Mouse (Mus musculus): ENCODE data around the gene Nf2. TPM values are rescaled to one million over a fixed set of nuclear protein-coding genes. Genes with fewer than 3 reads are reported as not detected.

The Nf2 gene
- polyA plus RNA-seq, 1 experiment from 2014 or later: 41.6 TPM

GRCm38 (mm10) chr11:4780927-4781326, 68.4 kb downstream of the Nf2 start:
- Histone ChIP-seq H3K27me3 (ENCODE audit: control insufficient read depth, insufficient read depth, low read depth, low read length) (no peaks in the 10 kb centered on the region), H3K4me3 (ENCODE audit: low read length) (no peak overlapping the region), H3K9me3 (ENCODE audit: control insufficient read depth, low read length) (no peaks in the 10 kb centered on the region), H3K9ac (ENCODE audit: low read length) (no peak overlapping the region), H3K4me1 (replicated peaks; ENCODE audit: control insufficient read depth, insufficient read depth, low read length) (no peaks in the 10 kb centered on the region), H3K4me2 (ENCODE audit: low read depth, low read length) (no peak overlapping the region), H3K36me3 (ENCODE audit: control insufficient read depth, insufficient read depth, low read length) (peaks cover 11% of the 10 kb centered on the region), H3K27ac (ENCODE audit: low read length) (no peak overlapping the region)
- 76% methylated on average over 3 of the region's 3 CpGs for WGBS
- ATAC-seq (ENCODE audit: low read depth): no peak

- WGBS: 34% methylated on average over 3 of the region's 3 CpGs
- Histone ChIP-seq H3K27ac (ENCODE audit: low read length) (no peak overlapping the region), H3K36me3 (ENCODE audit: control insufficient read depth, insufficient read depth, low read length) (peaks cover 8% of the 10 kb centered on the region), H3K4me1 (replicated peaks; ENCODE audit: control insufficient read depth, insufficient read depth, low read length) (no peaks in the 10 kb centered on the region), H3K27me3 (ENCODE audit: control insufficient read depth, insufficient read depth, low read depth, low read length) (no peaks in the 10 kb centered on the region), H3K4me3 (ENCODE audit: low read length) (no peak overlapping the region), H3K4me2 (ENCODE audit: low read depth, low read length) (no peak overlapping the region), H3K9ac (ENCODE audit: low read length) (no peak overlapping the region), H3K9me3 (ENCODE audit: control insufficient read depth, low read length) (no peaks in the 10 kb centered on the region)
- no peak for ATAC-seq (ENCODE audit: low read depth)
These were observed 76.4 kb downstream of the Nf2 start for GRCm38 (mm10) chr11:4772925-4773324.

- 76% methylated on average over 7 of the region's 7 CpGs for WGBS
- Histone ChIP-seq H3K4me3 (ENCODE audit: low read length) (no peak overlapping the region), H3K9ac (ENCODE audit: low read length) (no peak overlapping the region), H3K36me3 (ENCODE audit: control insufficient read depth, insufficient read depth, low read length) (peaks cover 3% of the 10 kb centered on the region; the same call in 1 of the 2 replicates), H3K9me3 (ENCODE audit: control insufficient read depth, low read length) (no peaks in the 10 kb centered on the region), H3K4me1 (replicated peaks; ENCODE audit: control insufficient read depth, insufficient read depth, low read length) (no peaks in the 10 kb centered on the region), H3K4me2 (ENCODE audit: low read depth, low read length) (no peak overlapping the region), H3K27me3 (ENCODE audit: control insufficient read depth, insufficient read depth, low read depth, low read length) (no peaks in the 10 kb centered on the region), H3K27ac (ENCODE audit: low read length) (no peak overlapping the region)
- ATAC-seq (ENCODE audit: low read depth): no peak
These were observed 77.6 kb downstream of the Nf2 start for GRCm38 (mm10) chr11:4771756-4772155.

GRCm38 (mm10) chr11:4769881-4770280, 79.5 kb downstream of the Nf2 start:
- H3K4me1 ChIP-seq (replicated peaks; ENCODE audit: control insufficient read depth, insufficient read depth, low read length): no peaks in the 10 kb centered on the region
- H3K4me2 ChIP-seq (ENCODE audit: low read depth, low read length): no peak overlapping the region
- H3K9me3 ChIP-seq (ENCODE audit: control insufficient read depth, low read length): no peaks in the 10 kb centered on the region
- no peak for ATAC-seq (ENCODE audit: low read depth)
- H3K36me3 ChIP-seq (ENCODE audit: control insufficient read depth, insufficient read depth, low read length): no peaks in the 10 kb centered on the region
- no peak overlapping the region for H3K9ac ChIP-seq (ENCODE audit: low read length)
- no peak overlapping the region for H3K27ac ChIP-seq (ENCODE audit: low read length)
- H3K27me3 ChIP-seq (ENCODE audit: control insufficient read depth, insufficient read depth, low read depth, low read length): no peaks in the 10 kb centered on the region
- H3K4me3 ChIP-seq (ENCODE audit: low read length): no peak overlapping the region
- 91% methylated on average over 6 of the region's 6 CpGs for WGBS

- no peak overlapping the region for H3K27ac ChIP-seq (ENCODE audit: low read length)
- 67% methylated on average over 7 of the region's 7 CpGs for WGBS
- no peak for ATAC-seq (ENCODE audit: low read depth)
- no peak overlapping the region for H3K4me2 ChIP-seq (ENCODE audit: low read depth, low read length)
- H3K9ac ChIP-seq (ENCODE audit: low read length): no peak overlapping the region
- H3K9me3 ChIP-seq (ENCODE audit: control insufficient read depth, low read length): no peaks in the 10 kb centered on the region
- no peaks in the 10 kb centered on the region for H3K4me1 ChIP-seq (replicated peaks; ENCODE audit: control insufficient read depth, insufficient read depth, low read length)
- no peak overlapping the region for H3K4me3 ChIP-seq (ENCODE audit: low read length)
- H3K27me3 ChIP-seq (ENCODE audit: control insufficient read depth, insufficient read depth, low read depth, low read length): no peaks in the 10 kb centered on the region
- H3K36me3 ChIP-seq (ENCODE audit: control insufficient read depth, insufficient read depth, low read length): no peaks in the 10 kb centered on the region
These were observed 80.0 kb downstream of the Nf2 start for GRCm38 (mm10) chr11:4769293-4769692.

GRCm38 (mm10) chr11:4768399-4768798, 80.9 kb downstream of the Nf2 start:
- H3K36me3 ChIP-seq (ENCODE audit: control insufficient read depth, insufficient read depth, low read length): no peaks in the 10 kb centered on the region
- H3K27ac ChIP-seq (ENCODE audit: low read length): no peak overlapping the region
- H3K27me3 ChIP-seq (ENCODE audit: control insufficient read depth, insufficient read depth, low read depth, low read length): no peaks in the 10 kb centered on the region
- H3K4me3 ChIP-seq (ENCODE audit: low read length): no peak overlapping the region
- H3K9ac ChIP-seq (ENCODE audit: low read length): no peak overlapping the region
- H3K4me2 ChIP-seq (ENCODE audit: low read depth, low read length): no peak overlapping the region
- no peak for ATAC-seq (ENCODE audit: low read depth)
- 79% methylated on average over 4 of the region's 4 CpGs for WGBS
- no peaks in the 10 kb centered on the region for H3K9me3 ChIP-seq (ENCODE audit: control insufficient read depth, low read length)
- no peaks in the 10 kb centered on the region for H3K4me1 ChIP-seq (replicated peaks; ENCODE audit: control insufficient read depth, insufficient read depth, low read length)

GRCm38 (mm10) chr11:4764476-4764875, 84.9 kb downstream of the Nf2 start:
- no peak overlapping the region for H3K27ac ChIP-seq (ENCODE audit: low read length)
- no peaks in the 10 kb centered on the region for H3K36me3 ChIP-seq (ENCODE audit: control insufficient read depth, insufficient read depth, low read length)
- H3K4me2 ChIP-seq (ENCODE audit: low read depth, low read length): no peak overlapping the region
- no peak overlapping the region for H3K9ac ChIP-seq (ENCODE audit: low read length)
- H3K9me3 ChIP-seq (ENCODE audit: control insufficient read depth, low read length): no peaks in the 10 kb centered on the region
- 47% methylated on average over 5 of the region's 5 CpGs for WGBS
- H3K4me3 ChIP-seq (ENCODE audit: low read length): no peak overlapping the region
- no peaks in the 10 kb centered on the region; the same call in 1 of the 2 replicates for H3K27me3 ChIP-seq (ENCODE audit: control insufficient read depth, insufficient read depth, low read depth, low read length)
- ATAC-seq (ENCODE audit: low read depth): no peak
- H3K4me1 ChIP-seq (replicated peaks; ENCODE audit: control insufficient read depth, insufficient read depth, low read length): peaks cover 10% of the 10 kb centered on the region

GRCm38 (mm10) chr11:4763631-4764030, 85.7 kb downstream of the Nf2 start:
- no peaks in the 10 kb centered on the region; the same call in 1 of the 2 replicates for H3K27me3 ChIP-seq (ENCODE audit: control insufficient read depth, insufficient read depth, low read depth, low read length)
- H3K27ac ChIP-seq (ENCODE audit: low read length): no peak overlapping the region
- H3K4me2 ChIP-seq (ENCODE audit: low read depth, low read length): no peak overlapping the region
- no peak overlapping the region for H3K9ac ChIP-seq (ENCODE audit: low read length)
- no peak for ATAC-seq (ENCODE audit: low read depth)
- H3K4me3 ChIP-seq (ENCODE audit: low read length): no peak overlapping the region
- no peaks in the 10 kb centered on the region for H3K36me3 ChIP-seq (ENCODE audit: control insufficient read depth, insufficient read depth, low read length)
- WGBS: 13% methylated on average over 5 of the region's 5 CpGs
- peaks cover 10% of the 10 kb centered on the region for H3K4me1 ChIP-seq (replicated peaks; ENCODE audit: control insufficient read depth, insufficient read depth, low read length)
- no peaks in the 10 kb centered on the region for H3K9me3 ChIP-seq (ENCODE audit: control insufficient read depth, low read length)

- H3K27ac ChIP-seq (ENCODE audit: low read length): no peak overlapping the region
- H3K9me3 ChIP-seq (ENCODE audit: control insufficient read depth, low read length): no peaks in the 10 kb centered on the region
- no peaks in the 10 kb centered on the region; the same call in 1 of the 2 replicates for H3K27me3 ChIP-seq (ENCODE audit: control insufficient read depth, insufficient read depth, low read depth, low read length)
- H3K36me3 ChIP-seq (ENCODE audit: control insufficient read depth, insufficient read depth, low read length): no peaks in the 10 kb centered on the region
- H3K4me1 ChIP-seq (replicated peaks; ENCODE audit: control insufficient read depth, insufficient read depth, low read length): peaks cover 10% of the 10 kb centered on the region
- no peak overlapping the region for H3K4me3 ChIP-seq (ENCODE audit: low read length)
- H3K9ac ChIP-seq (ENCODE audit: low read length): no peak overlapping the region
- ATAC-seq (ENCODE audit: low read depth): no peak
- WGBS: 17% methylated on average over 2 of the region's 2 CpGs
- no peak overlapping the region for H3K4me2 ChIP-seq (ENCODE audit: low read depth, low read length)
These were observed 86.8 kb downstream of the Nf2 start for GRCm38 (mm10) chr11:4762511-4762910.

- peaks cover 10% of the 10 kb centered on the region for H3K4me1 ChIP-seq (replicated peaks; ENCODE audit: control insufficient read depth, insufficient read depth, low read length)
- H3K9me3 ChIP-seq (ENCODE audit: control insufficient read depth, low read length): no peaks in the 10 kb centered on the region
- no peak overlapping the region for H3K27ac ChIP-seq (ENCODE audit: low read length)
- no peak for ATAC-seq (ENCODE audit: low read depth)
- no peaks in the 10 kb centered on the region; the same call in 1 of the 2 replicates for H3K27me3 ChIP-seq (ENCODE audit: control insufficient read depth, insufficient read depth, low read depth, low read length)
- H3K4me2 ChIP-seq (ENCODE audit: low read depth, low read length): no peak overlapping the region
- no peak overlapping the region for H3K4me3 ChIP-seq (ENCODE audit: low read length)
- no peaks in the 10 kb centered on the region for H3K36me3 ChIP-seq (ENCODE audit: control insufficient read depth, insufficient read depth, low read length)
- 29% methylated on average over 6 of the region's 6 CpGs for WGBS
- H3K9ac ChIP-seq (ENCODE audit: low read length): no peak overlapping the region
These were observed 87.3 kb downstream of the Nf2 start for GRCm38 (mm10) chr11:4761991-4762390.

Data from lung, embryonic 16.5 days (tissue).